Mouse (Mus musculus) C3H10T1/2 (cell line): Measurements from ENCODE around the gene Madd. TPM values are rescaled to one million over a fixed set of nuclear protein-coding genes. Genes with fewer than 3 reads are reported as not detected.

Experiments used
- polyA plus RNA-seq, 2 experiments: library from polyadenylated mRNA; unstranded; fragments of >200 nt; fragmentation: generic; extraction: Trizol; gene quantifications; one replicate each; pipeline ENCODE4 v1.2.1; 2012; ENCODE audit warnings: missing spikeins in 2 of 2

Madd gene
- polyA plus RNA-seq, result 1 to 10 TPM; 1.8 to 6.0 TPM

GRCm38 (mm10) chr2:91183711-91184405 is at the start of gene Madd:
Gene Madd, minus strand, starts transcription at chr2:91183837.

GRCm38 (mm10) chr2:91202222-91202971 is 18.8 kb upstream of the Madd start, which contains the start of the genes Nr1h3 and Acp2:
Gene Nr1h3, minus strand, starts transcription at chr2:91202834.
Gene Acp2, plus strand, starts transcription at chr2:91202885.

GRCm38 (mm10) chr2:91117585-91118275 is 65.9 kb downstream of the Madd start, which contains the start of gene Mybpc3:
Gene Mybpc3, plus strand, starts transcription at chr2:91118144.

Other genes starting within 250 kb of the Madd start
- 10 to 100 TPM in 1 of 2 experiments, 1 to 10 TPM in 1; 4.8 to 20.5 TPM for gene Celf1, start 243.5 kb downstream of the Madd start, polyA plus RNA-seq
- 1 to 10 TPM in 1 of 2 experiments, under 1 TPM in 1; 0.73 to 2.1 TPM for gene Rapsn, start 148.2 kb downstream of the Madd start, polyA plus RNA-seq
- 100 to 1,000 TPM; 217 to 272 TPM for gene Psmc3, start 129.8 kb downstream of the Madd start, polyA plus RNA-seq
- 10 to 100 TPM; 32.7 to 63.7 TPM for gene Slc39a13, start 113.4 kb downstream of the Madd start, polyA plus RNA-seq
- under 1 TPM in 1 of 2 experiments, not detected in 1; 0.04 TPM for gene Spi1, start 101.4 kb downstream of the Madd start, polyA plus RNA-seq
- gene Mybpc3, start 65.7 kb downstream of the Madd start, polyA plus RNA-seq, result under 1 TPM in 1 of 2 experiments, not detected in 1; 0.02 TPM
- gene Nr1h3, start 19.0 kb upstream of the Madd start, polyA plus RNA-seq, result under 1 TPM; 0.14 to 0.42 TPM
- 10 to 100 TPM in 1 of 2 experiments, 1 to 10 TPM in 1; 3.2 to 18.6 TPM for gene Acp2, start 19.0 kb upstream of the Madd start, polyA plus RNA-seq
- gene Ddb2, start 53.1 kb upstream of the Madd start, polyA plus RNA-seq, result 1 to 10 TPM in 1 of 2 experiments, under 1 TPM in 1; 0.44 to 3.9 TPM
- 10 to 100 TPM; 20.4 to 37.9 TPM for gene Pacsin3, start 72.1 kb upstream of the Madd start, polyA plus RNA-seq
- 10 to 100 TPM; 42.7 to 46.6 TPM for gene Arfgap2, start 81.1 kb upstream of the Madd start, polyA plus RNA-seq